Comparison of ENCODE assay signal across 17 mouse cellular contexts in genomic region chr7:114016001-114016949, GRCm38 (mm10).
A peak's percentile ranks its signal among the peaks of the same experiment; 100 is the strongest.
DNase-seq lines count a peak whose midpoint lies in the region; ATAC-seq lines count a peak whose summit lies in the region.
"Had no signal": no experiment of that assay in that cellular context is flagged by ENCODE, and none has a peak within 500 bp of the region (broad histone marks: within the 10 kb centered on the region; RNA-seq: fewer than 3 reads in every experiment).

No protein-coding gene starts in this region.

- H3K4me1 ChIP-seq in forebrain, embryonic 11.5 days (replicated peaks; ENCODE audit: control insufficient read depth, insufficient read depth, low read length), result no peaks in the 10 kb centered on the region; the same call in 1 of the 2 replicates
- peaks cover 17% of the 10 kb centered on the region; the same call in 1 of the 2 replicates for H3K4me1 ChIP-seq in forebrain, embryonic 13.5 days
- H3K4me1 ChIP-seq: embryonic facial prominence, embryonic 13.5 days; limb, embryonic 15.5 days; neural tube, embryonic 12.5 days had no signal

- no peak overlapping the region for H3K4me2 ChIP-seq in forebrain, embryonic 11.5 days (ENCODE audit: low read depth, low read length, severe bottlenecking)
- H3K4me2 ChIP-seq in forebrain, embryonic 13.5 days, result no peak overlapping the region
- H3K4me2 ChIP-seq: embryonic facial prominence, embryonic 13.5 days; limb, embryonic 15.5 days; midbrain, embryonic 12.5 days; neural tube, embryonic 12.5 days had no signal

- 85% methylated on average over 8 of the region's 8 CpGs for WGBS in forebrain, embryonic 11.5 days
- 78% methylated on average over 8 of the region's 8 CpGs for WGBS in forebrain, embryonic 13.5 days

- intact Hi-C loops in heart, postnatal 36 days (cut with DNase I), result no loop called here

- ATAC-seq in forebrain, embryonic 11.5 days (replicated peaks; ENCODE audit: low FRiP score), result no peak
- ATAC-seq in forebrain, embryonic 13.5 days, result no peak
- ATAC-seq in megakaryocyte progenitor cell, adult 5-6 weeks (replicated peaks; ENCODE audit: poor library complexity), result peak; percentile 36
- ATAC-seq: activated CD4-positive, CD25-positive, alpha-beta regulatory T cell, adult 4 months had no signal

- H3K36me3 ChIP-seq in forebrain, embryonic 11.5 days (ENCODE audit: control insufficient read depth, insufficient read depth, low read length), result no peaks in the 10 kb centered on the region
- H3K36me3 ChIP-seq in forebrain, embryonic 13.5 days (ENCODE audit: poor library complexity, severe bottlenecking), result no peaks in the 10 kb centered on the region
- H3K36me3 ChIP-seq: embryonic facial prominence, embryonic 13.5 days; limb, embryonic 15.5 days; midbrain, embryonic 12.5 days; neural tube, embryonic 12.5 days had no signal

- H3K27me3 ChIP-seq in forebrain, embryonic 11.5 days (ENCODE audit: control insufficient read depth, insufficient read depth, low read length), result no peaks in the 10 kb centered on the region
- H3K27me3 ChIP-seq in forebrain, embryonic 13.5 days, result peaks cover 15% of the 10 kb centered on the region
- H3K27me3 ChIP-seq: embryonic facial prominence, embryonic 13.5 days; limb, embryonic 15.5 days; neural tube, embryonic 12.5 days had no signal

- H3K9ac ChIP-seq in forebrain, embryonic 11.5 days (ENCODE audit: low read length), result no peak overlapping the region
- H3K9ac ChIP-seq in forebrain, embryonic 13.5 days, result no peak overlapping the region
- H3K9ac ChIP-seq: embryonic facial prominence, embryonic 13.5 days; limb, embryonic 15.5 days; midbrain, embryonic 12.5 days; neural tube, embryonic 12.5 days had no signal

- H3K9me3 ChIP-seq in forebrain, embryonic 11.5 days (ENCODE audit: control insufficient read depth, low read length), result no peaks in the 10 kb centered on the region
- no peaks in the 10 kb centered on the region for H3K9me3 ChIP-seq in forebrain, embryonic 13.5 days (replicated peaks)
- H3K9me3 ChIP-seq: embryonic facial prominence, embryonic 13.5 days; limb, embryonic 15.5 days; midbrain, embryonic 12.5 days; neural tube, embryonic 12.5 days had no signal

- no peak overlapping the region for H3K27ac ChIP-seq in forebrain, embryonic 11.5 days (ENCODE audit: low read depth, low read length)
- H3K27ac ChIP-seq in forebrain, embryonic 13.5 days, result no peak overlapping the region
- H3K27ac ChIP-seq: embryonic facial prominence, embryonic 13.5 days; limb, embryonic 15.5 days; midbrain, embryonic 12.5 days; neural tube, embryonic 12.5 days had no signal

- peak; percentile 37 for DNase-seq in forebrain, embryonic 11.5 days (ENCODE audit: low spot score)
- peak; percentile 96 for DNase-seq in Muller cell, postnatal 12 days (ENCODE audit: inconsistent ontology term)
- peak; percentile 23 to 27 for DNase-seq in heart, postnatal 36 days
- DNase-seq in kidney, adult 9 months, result no peak
- DNase-seq in spleen, adult 12 weeks (ENCODE audit: low spot score), result no peak
- no peak for DNase-seq in spleen, postnatal 10 days (ENCODE audit: low spot score in 2 of 2)
- DNase-seq: kidney, postnatal 10 days; layer of hippocampus, postnatal 36 days; right cerebral cortex, adult 18-20 months; thymus, postnatal 36 days had no signal

- H3K4me3 ChIP-seq in forebrain, embryonic 11.5 days (ENCODE audit: low read depth, low read length), result no peak overlapping the region
- no peak overlapping the region for H3K4me3 ChIP-seq in forebrain, embryonic 13.5 days
- H3K4me3 ChIP-seq: embryonic facial prominence, embryonic 13.5 days; limb, embryonic 15.5 days; midbrain, embryonic 12.5 days; neural tube, embryonic 12.5 days had no signal

Comparison
In these comparisons a context has a peak if more than half of its experiments do, and no peak if none do; other contexts are left out.
1. DNase-seq: peak in forebrain, embryonic 11.5 days (single experiment), Muller cell, postnatal 12 days (single experiment) and heart, postnatal 36 days (2 of 2); none in kidney, adult 9 months (single experiment), spleen, adult 12 weeks (single experiment) and spleen, postnatal 10 days (0 of 2).